Mouse (Mus musculus): ENCODE measurements around the gene Cpm. TPM values are rescaled to one million over a fixed set of nuclear protein-coding genes. Genes with fewer than 3 reads are reported as not detected.

Gene Cpm
- polyA plus RNA-seq, 1 experiment from 2014 or later: 28.9 TPM

GRCm38 (mm10) chr10:117656985-117657658 lies 27.8 kb downstream of the Cpm start:
- no peaks in the 10 kb centered on the region for H3K4me1 ChIP-seq (ENCODE audit: control insufficient read depth, insufficient read depth, low read length)
- no peaks in the 10 kb centered on the region; the same call in 1 of the 2 replicates for H3K36me3 ChIP-seq (ENCODE audit: control insufficient read depth, insufficient read depth, low read length)
- WGBS: 80% methylated on average over 7 of the region's 7 CpGs
- no peak for ATAC-seq (ENCODE audit: low FRiP score, low TSS enrichment)
- H3K4me3 ChIP-seq (ENCODE audit: low read length): no peak overlapping the region
- no peak overlapping the region for H3K4me2 ChIP-seq (replicated peaks; ENCODE audit: low read depth, low read length)
- H3K27ac ChIP-seq (ENCODE audit: low read depth, low read length): no peak overlapping the region
- H3K9me3 ChIP-seq (ENCODE audit: control insufficient read depth, low read length): no peaks in the 10 kb centered on the region
- H3K9ac ChIP-seq (ENCODE audit: low read depth, low read length): no peak overlapping the region
- H3K27me3 ChIP-seq (ENCODE audit: control insufficient read depth, insufficient read depth, low read length): no peaks in the 10 kb centered on the region

- Histone ChIP-seq H3K9ac (ENCODE audit: low read depth, low read length) (no peak overlapping the region), H3K9me3 (ENCODE audit: control insufficient read depth, low read length) (no peaks in the 10 kb centered on the region), H3K4me1 (ENCODE audit: control insufficient read depth, insufficient read depth, low read length) (no peaks in the 10 kb centered on the region), H3K4me2 (replicated peaks; ENCODE audit: low read depth, low read length) (no peak overlapping the region), H3K27me3 (ENCODE audit: control insufficient read depth, insufficient read depth, low read length) (no peaks in the 10 kb centered on the region), H3K36me3 (ENCODE audit: control insufficient read depth, insufficient read depth, low read length) (no peaks in the 10 kb centered on the region; the same call in 1 of the 2 replicates), H3K4me3 (ENCODE audit: low read length) (no peak overlapping the region), H3K27ac (ENCODE audit: low read depth, low read length) (no peak overlapping the region)
- no peak for ATAC-seq (ENCODE audit: low FRiP score, low TSS enrichment)
- WGBS: 79% methylated on average over 3 of the region's 3 CpGs
Measured at GRCm38 (mm10) chr10:117657659-117658306, 28.5 kb downstream of the Cpm start.

- Histone ChIP-seq H3K36me3 (ENCODE audit: control insufficient read depth, insufficient read depth, low read length) (no peaks in the 10 kb centered on the region; the same call in 1 of the 2 replicates), H3K27me3 (ENCODE audit: control insufficient read depth, insufficient read depth, low read length) (no peaks in the 10 kb centered on the region), H3K9ac (ENCODE audit: low read depth, low read length) (no peak overlapping the region), H3K4me1 (ENCODE audit: control insufficient read depth, insufficient read depth, low read length) (peaks cover 6% of the 10 kb centered on the region; the same call in 1 of the 2 replicates), H3K4me2 (replicated peaks; ENCODE audit: low read depth, low read length) (no peak overlapping the region), H3K9me3 (ENCODE audit: control insufficient read depth, low read length) (no peaks in the 10 kb centered on the region), H3K4me3 (ENCODE audit: low read length) (no peak overlapping the region), H3K27ac (ENCODE audit: low read depth, low read length) (no peak overlapping the region)
- ATAC-seq (ENCODE audit: low FRiP score, low TSS enrichment): no peak
- 90% methylated on average over 14 of the region's 14 CpGs for WGBS
Measured at GRCm38 (mm10) chr10:117658522-117659429, 29.5 kb downstream of the Cpm start.

- H3K27ac ChIP-seq (ENCODE audit: low read depth, low read length): no peak overlapping the region
- WGBS: 67% methylated on average over 11 of the region's 11 CpGs
Measured at GRCm38 (mm10) chr10:117659430-117659813, 30.1 kb downstream of the Cpm start.

GRCm38 (mm10) chr10:117659819-117660218 lies 30.5 kb downstream of the Cpm start:
- no peaks in the 10 kb centered on the region for H3K9me3 ChIP-seq (ENCODE audit: control insufficient read depth, low read length)
- H3K36me3 ChIP-seq (ENCODE audit: control insufficient read depth, insufficient read depth, low read length): no peaks in the 10 kb centered on the region; the same call in 1 of the 2 replicates
- WGBS: 51% methylated on average over 11 of the region's 11 CpGs
- no peak overlapping the region for H3K9ac ChIP-seq (ENCODE audit: low read depth, low read length)
- no peak overlapping the region for H3K4me2 ChIP-seq (replicated peaks; ENCODE audit: low read depth, low read length)
- no peak overlapping the region for H3K4me3 ChIP-seq (ENCODE audit: low read length)
- no peak overlapping the region for H3K27ac ChIP-seq (ENCODE audit: low read depth, low read length)
- ATAC-seq (ENCODE audit: low FRiP score, low TSS enrichment): no peak
- H3K4me1 ChIP-seq (ENCODE audit: control insufficient read depth, insufficient read depth, low read length): peaks cover 6% of the 10 kb centered on the region; the same call in 1 of the 2 replicates
- no peaks in the 10 kb centered on the region for H3K27me3 ChIP-seq (ENCODE audit: control insufficient read depth, insufficient read depth, low read length)

More at GRCm38 (mm10) chr10:117659430-117659813, 30.1 kb downstream of the Cpm start:
- H3K9me3 ChIP-seq (ENCODE audit: control insufficient read depth, low read length): no peaks in the 10 kb centered on the region
- H3K36me3 ChIP-seq (ENCODE audit: control insufficient read depth, insufficient read depth, low read length): no peaks in the 10 kb centered on the region; the same call in 1 of the 2 replicates
- no peak overlapping the region for H3K4me3 ChIP-seq (ENCODE audit: low read length)
- H3K4me2 ChIP-seq (replicated peaks; ENCODE audit: low read depth, low read length): no peak overlapping the region
- ATAC-seq (ENCODE audit: low FRiP score, low TSS enrichment): no peak
- H3K4me1 ChIP-seq (ENCODE audit: control insufficient read depth, insufficient read depth, low read length): peaks cover 6% of the 10 kb centered on the region; the same call in 1 of the 2 replicates
- no peak overlapping the region for H3K9ac ChIP-seq (ENCODE audit: low read depth, low read length)
- no peaks in the 10 kb centered on the region for H3K27me3 ChIP-seq (ENCODE audit: control insufficient read depth, insufficient read depth, low read length)

GRCm38 (mm10) chr10:117662316-117663055 lies 33.2 kb downstream of the Cpm start:
- ATAC-seq (ENCODE audit: low FRiP score, low TSS enrichment): no peak

GRCm38 (mm10) chr10:117663056-117663864 lies 34.0 kb downstream of the Cpm start:
- WGBS: 62% methylated on average over 14 of the region's 14 CpGs
- Histone ChIP-seq H3K27ac (ENCODE audit: low read depth, low read length) (peak overlapping the region; percentile 49; the same call in 1 of the 2 replicates), H3K36me3 (ENCODE audit: control insufficient read depth, insufficient read depth, low read length) (no peaks in the 10 kb centered on the region; the same call in 1 of the 2 replicates), H3K4me1 (ENCODE audit: control insufficient read depth, insufficient read depth, low read length) (peaks cover 6% of the 10 kb centered on the region; the same call in 1 of the 2 replicates), H3K4me2 (replicated peaks; ENCODE audit: low read depth, low read length) (peak overlapping the region; percentile 21; the same call in 1 of the 2 replicates), H3K27me3 (ENCODE audit: control insufficient read depth, insufficient read depth, low read length) (no peaks in the 10 kb centered on the region), H3K4me3 (ENCODE audit: low read length) (no peak overlapping the region), H3K9me3 (ENCODE audit: control insufficient read depth, low read length) (no peaks in the 10 kb centered on the region), H3K9ac (ENCODE audit: low read depth, low read length) (peak overlapping the region; percentile 31; the same call in 1 of the 2 replicates)
- 0 out of 2 replicates have a peak, but pooled peaks have one; percentile 44 for ATAC-seq (ENCODE audit: low FRiP score, low TSS enrichment)

More at GRCm38 (mm10) chr10:117662316-117663055, 33.2 kb downstream of the Cpm start:
- Histone ChIP-seq H3K9ac (ENCODE audit: low read depth, low read length) (no peak overlapping the region), H3K36me3 (ENCODE audit: control insufficient read depth, insufficient read depth, low read length) (no peaks in the 10 kb centered on the region; the same call in 1 of the 2 replicates), H3K4me1 (ENCODE audit: control insufficient read depth, insufficient read depth, low read length) (peaks cover 6% of the 10 kb centered on the region; the same call in 1 of the 2 replicates), H3K27ac (ENCODE audit: low read depth, low read length) (peak overlapping the region; percentile 49; the same call in 1 of the 2 replicates), H3K9me3 (ENCODE audit: control insufficient read depth, low read length) (no peaks in the 10 kb centered on the region), H3K27me3 (ENCODE audit: control insufficient read depth, insufficient read depth, low read length) (no peaks in the 10 kb centered on the region), H3K4me2 (replicated peaks; ENCODE audit: low read depth, low read length) (no peak overlapping the region), H3K4me3 (ENCODE audit: low read length) (no peak overlapping the region)
- WGBS: 79% methylated on average over 15 of the region's 15 CpGs

Data from kidney, embryonic 14.5 days (tissue).